Mouse (Mus musculus) left cerebral cortex, postnatal 36 days (tissue): ENCODE data around the gene Olfr206. TPM values are rescaled to one million over a fixed set of nuclear protein-coding genes. Genes with fewer than 3 reads are reported as not detected.
"Not testable (repeated sequence)": the region's sequence is repeated elsewhere in the genome, so short reads cannot be mapped to it uniquely, and the experiment has no call there.

Source experiments
- DNase-seq, 2 experiments: peaks; one replicate each; pipeline ENCODE4 v3.0.0; 2021 to 2022; ENCODE audit warnings: low spot score in 2 of 2, mixed read lengths in 1 of 2
- intact Hi-C: fragments of 180-260 bp; cut with DNase I; formaldehyde crosslinking; loops from one replicate; pipeline ENCODE4 v1.15.1; 2025
- total RNA-seq, 2 experiments: library from RNA; stranded (reverse); gene quantifications; 2 replicates each; pipeline ENCODE4 v1.2.3; 2021

Gene Olfr206
- total RNA-seq = not detected

DNA sequence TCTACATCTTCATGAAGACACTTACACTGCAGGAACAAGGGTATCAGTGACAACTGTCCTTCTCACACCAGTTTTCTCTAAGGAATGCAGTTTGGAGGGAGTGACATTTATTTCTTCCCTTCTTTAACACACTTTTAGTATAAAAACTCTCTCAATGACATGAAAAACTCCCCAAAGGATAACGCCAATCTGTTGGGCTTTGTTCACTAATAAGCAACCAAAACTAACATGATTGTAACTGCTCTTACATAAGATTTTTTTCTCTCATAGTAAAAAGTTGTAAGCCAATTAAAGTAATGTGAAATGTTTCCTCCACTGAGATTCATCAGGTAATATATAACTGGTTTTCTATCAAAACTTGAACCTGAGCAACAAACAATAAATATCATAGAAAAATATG lies at the start of gene Olfr206:
Gene Olfr206 (minus strand): TSS at position 101 of the 400 bp plus-strand sequence.
- no peak for DNase-seq
- intact Hi-C loops = no loop called here

DNA sequence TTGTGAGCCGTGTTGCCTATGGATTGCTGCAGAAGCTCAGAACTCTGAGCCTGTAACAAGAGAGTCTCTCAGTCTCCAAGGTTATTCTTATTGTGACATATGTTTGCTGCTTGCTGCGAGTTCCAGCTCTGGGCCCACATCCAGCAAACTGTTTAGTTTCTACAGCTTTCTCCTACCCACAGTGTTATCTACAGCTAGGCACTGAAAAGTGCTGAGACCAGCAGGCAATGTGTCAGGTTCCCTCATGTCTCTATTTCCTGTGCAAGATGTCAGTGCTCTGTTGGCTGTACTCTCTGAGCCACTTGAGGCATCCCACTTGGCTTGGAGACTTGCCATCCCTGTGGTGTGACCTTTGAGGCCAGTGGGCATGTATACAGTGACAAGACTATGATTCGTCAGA lies 44.3 kb upstream of the Olfr206 start:
- peak; percentile 63 to 77 for DNase-seq

DNA sequence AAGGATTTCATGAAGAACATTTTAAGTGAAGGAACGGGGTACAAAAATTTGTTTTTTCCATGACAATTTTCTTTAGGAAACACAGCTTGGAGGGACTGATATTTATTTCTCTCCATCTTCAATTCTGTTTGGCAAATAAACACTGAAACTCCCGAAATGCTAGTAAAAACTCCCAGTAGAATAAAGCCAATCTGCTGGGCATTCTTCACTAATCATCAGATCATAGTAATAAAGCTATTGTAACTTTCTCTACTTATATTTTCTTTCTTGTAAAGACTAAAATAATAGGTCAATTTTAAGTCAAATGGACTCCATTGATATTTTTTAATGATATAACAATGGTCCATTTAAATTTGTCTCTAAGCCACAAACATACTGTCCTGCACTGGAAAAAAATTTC lies 14.8 kb upstream of the Olfr206 start, which contains the start of gene Olfr209:
Gene Olfr209 (minus strand): TSS at position 101 of the 400 bp plus-strand sequence.
- intact Hi-C loops = no loop called here
- DNase-seq = no peak

More for the DNA sequence above, 44.3 kb upstream of the Olfr206 start:
- intact Hi-C loops = no loop called here

DNA sequence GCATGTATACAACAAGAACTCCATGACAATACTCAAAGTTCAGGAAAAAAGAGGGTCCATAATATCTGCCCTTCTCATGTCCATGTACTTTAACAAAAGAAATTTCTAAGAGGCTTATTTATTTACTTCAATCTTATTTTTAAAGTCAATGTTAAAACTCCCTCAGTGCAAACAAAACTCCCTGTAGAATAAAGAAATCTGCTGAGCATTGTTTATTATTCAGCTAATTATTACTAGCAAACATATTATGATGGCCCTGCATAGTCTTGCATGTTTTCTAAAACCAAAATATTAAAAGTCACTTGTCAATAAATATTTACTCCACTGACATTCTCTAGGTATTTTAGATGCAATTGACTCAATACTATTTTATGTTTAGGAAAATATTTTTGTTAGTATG lies 18.0 kb downstream of the Olfr206 start, which contains the start of gene Olfr205:
Gene Olfr205 (minus strand): TSS at position 101 of the 400 bp plus-strand sequence.
- intact Hi-C loops = no loop called here
- DNase-seq = no peak

DNA sequence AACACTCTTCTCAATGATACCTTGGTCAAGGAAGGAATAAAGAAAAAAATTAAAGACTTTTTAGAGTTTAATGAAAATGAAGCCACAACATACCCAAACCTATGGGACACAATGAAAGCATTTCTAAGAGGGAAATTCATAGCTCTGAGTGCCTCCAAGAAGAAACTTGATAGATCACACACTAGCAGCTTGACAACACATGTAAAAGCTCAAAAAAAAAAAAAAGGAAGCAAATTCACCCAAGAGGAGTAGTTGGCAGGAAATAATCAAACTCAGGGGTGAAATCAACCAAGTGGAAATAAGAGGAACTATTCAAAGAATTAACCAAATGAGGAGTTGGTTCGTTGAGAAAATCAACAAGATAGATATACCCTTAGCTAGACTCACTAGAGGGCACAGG lies 25.8 kb downstream of the Olfr206 start:
- DNase-seq, intact Hi-C loops: not testable (repeated sequence)

DNA sequence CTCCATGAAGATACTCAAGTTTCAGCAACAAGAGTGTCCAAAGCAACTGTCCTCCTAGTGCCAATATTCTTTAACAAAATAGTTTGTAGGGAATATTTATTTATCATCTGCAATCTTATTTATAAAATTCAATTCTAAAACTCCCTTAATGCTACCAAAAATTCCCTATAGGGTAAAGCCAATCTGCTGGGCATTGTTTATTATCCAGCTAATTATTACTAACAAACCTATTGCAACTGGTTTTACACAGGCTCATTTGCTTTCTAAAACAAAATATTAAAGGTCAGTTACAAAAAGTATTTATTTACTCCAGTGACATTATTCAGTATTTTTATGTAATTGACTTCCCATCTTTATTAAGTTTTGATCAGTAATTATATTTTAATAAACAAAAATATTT lies 30.9 kb downstream of the Olfr206 start, which contains the start of gene Olfr204:
Gene Olfr204 (minus strand): TSS at position 101 of the 400 bp plus-strand sequence.
- intact Hi-C loops = no loop called here
- DNase-seq = no peak

DNA sequence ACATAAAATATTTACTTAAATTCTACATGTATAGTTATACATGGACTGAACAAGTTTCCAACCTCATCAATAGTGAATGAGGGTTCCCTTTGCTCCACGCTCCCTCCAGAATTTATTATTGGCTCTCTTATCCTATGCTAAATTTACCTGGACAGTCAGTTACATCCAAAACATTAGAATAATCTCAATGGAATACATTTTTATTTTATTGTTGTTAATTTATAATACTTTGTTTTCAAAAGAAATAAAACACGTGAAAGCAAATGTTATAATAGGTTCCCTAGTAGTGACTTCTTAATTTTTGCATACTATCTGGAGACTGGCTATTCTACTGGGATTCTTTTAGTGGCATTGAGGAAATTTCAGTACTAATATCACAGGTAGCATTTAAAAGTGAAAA lies 50.5 kb downstream of the Olfr206 start, which contains the start of gene Olfr203:
Gene Olfr203 (plus strand): TSS at position 301 of the 400 bp plus-strand sequence.
- intact Hi-C loops = no loop called here
- no peak for DNase-seq

Other genes starting within 250 kb of the Olfr206 start
- not detected for gene Olfr193, start 237.4 kb downstream of the Olfr206 start, total RNA-seq
- not detected for gene Olfr194, start 228.2 kb downstream of the Olfr206 start, total RNA-seq
- not detected for gene Olfr195, start 202.2 kb downstream of the Olfr206 start, total RNA-seq
- not detected for gene Olfr196, start 178.8 kb downstream of the Olfr206 start, total RNA-seq
- not detected for gene Olfr198, start 145.7 kb downstream of the Olfr206 start, total RNA-seq
- not detected for gene Olfr199, start 129.5 kb downstream of the Olfr206 start, total RNA-seq
- not detected for gene Olfr201, start 76.6 kb downstream of the Olfr206 start, total RNA-seq
- not detected for gene Olfr202, start 62.5 kb downstream of the Olfr206 start, total RNA-seq
- not detected for gene Olfr203, start 50.4 kb downstream of the Olfr206 start, total RNA-seq
- under 1 TPM in 1 of 2 experiments, not detected in 1; 0.07 TPM for gene Olfr204, start 31.0 kb downstream of the Olfr206 start, total RNA-seq
- not detected for gene Olfr205, start 18.1 kb downstream of the Olfr206 start, total RNA-seq
- not detected for gene Olfr209, start 14.7 kb upstream of the Olfr206 start, total RNA-seq
- gene Gabrr3, start 58.1 kb upstream of the Olfr206 start, total RNA-seq = under 1 TPM in 1 of 2 experiments, not detected in 1; 0.20 TPM
- 10 to 100 TPM; 12.9 to 14.5 TPM for gene Riox2, start 122.5 kb upstream of the Olfr206 start, total RNA-seq